Mouse (Mus musculus) hindbrain, postnatal 0 days (tissue): ENCODE measurements around the gene Gpr26. TPM values are rescaled to one million over a fixed set of nuclear protein-coding genes. Genes with fewer than 3 reads are reported as not detected.
A peak's percentile ranks its signal among the peaks of the same experiment; 100 is the strongest.

Source experiments
- ATAC-seq: fragments of 200-750 bp; cut with Nextera tagmentation; 2 replicates; pipeline ENCODE4 v1.8.0; 2017; ENCODE audit warnings: mild to moderate bottlenecking, moderate TSS enrichment, moderate library complexity
- DNase-seq: peaks from one replicate; pipeline ENCODE4 v3.0.0-alpha.2; 2015; ENCODE audit warnings: low spot score
- H3K27ac ChIP-seq: fragments of 300-500 bp; sonication (generic); 2 replicates; pipeline ENCODE4 v1.5.1; 2014; ENCODE audit warnings: mild to moderate bottlenecking
- H3K27me3 ChIP-seq: fragments of 300-500 bp; sonication (generic); 2 replicates; pipeline ENCODE4 v1.6.1; 2014; ENCODE audit warnings: low read length, mixed read lengths; ENCODE audit not compliant: insufficient read depth
- H3K36me3 ChIP-seq: fragments of 300-500 bp; sonication (generic); 2 replicates; pipeline ENCODE4 v1.6.1; 2014; ENCODE audit warnings: low read length, mixed read lengths; ENCODE audit not compliant: insufficient read depth
- H3K4me1 ChIP-seq: fragments of 300-500 bp; sonication (generic); 2 replicates; pipeline ENCODE4 v1.6.1; 2014; ENCODE audit warnings: antibody characterized with exemption, low read length, mixed read lengths; ENCODE audit not compliant: insufficient read depth
- H3K4me2 ChIP-seq: fragments of 300-500 bp; sonication (generic); 2 replicates; pipeline ENCODE4 v1.6.1; 2014; ENCODE audit warnings: low read depth, mild to moderate bottlenecking, low read length, moderate library complexity, mixed read lengths
- H3K4me3 ChIP-seq: fragments of 300-500 bp; sonication (generic); 2 replicates; pipeline ENCODE4 v1.5.1; 2014; ENCODE audit warnings: low read length
- H3K9ac ChIP-seq: fragments of 300-500 bp; sonication (generic); replicated peaks from 2 replicates; pipeline ENCODE4 v1.6.1; 2014; ENCODE audit warnings: mild to moderate bottlenecking, low read length, moderate library complexity, mixed read lengths
- H3K9me3 ChIP-seq: fragments of 300-500 bp; sonication (generic); 2 replicates; pipeline ENCODE4 v1.6.1; 2016; ENCODE audit warnings: low read length, mixed read lengths
- CTCF ChIP-seq: IDR thresholded peaks from 2 replicates; pipeline ENCODE4 v1.5.1; 2016; ENCODE audit warnings: antibody characterized with exemption, control low read depth, low read depth
- WGBS: fragments of 180-500 bp; shearing (Covaris S2); extraction: QIAGEN DNeasy Blood & Tissue Kit; methylation state at CpG from one replicate; pipeline ENCODE4 v1.1.7; 2014; 5-methylcytosine and 5-hydroxymethylcytosine counted together
- polyA plus RNA-seq: library from polyadenylated mRNA; unstranded; fragments of >200 nt; fragmentation: Nextera tagmentation; extraction: Ambion mirVana; gene quantifications from 2 replicates; pipeline ENCODE4 v1.2.1, GENCODE M21; 2015
- total RNA-seq: library from RNA; depleted of rRNA; stranded (reverse); fragments of >200 nt; gene quantifications from 2 replicates; pipeline ENCODE4 v1.2.3, GENCODE M21; 2014

Gpr26 gene
- total and polyA plus RNA-seq, 2 experiments from 2014 or later, result 1.8 to 22.8 TPM

- Histone ChIP-seq H3K4me2 (no peak overlapping the region), H3K36me3 (no peaks in the 10 kb centered on the region), H3K27ac (no peak overlapping the region), H3K27me3 (no peaks in the 10 kb centered on the region), H3K9me3 (no peaks in the 10 kb centered on the region), H3K4me1 (no peaks in the 10 kb centered on the region), H3K4me3 (no peak overlapping the region), H3K9ac (no peak overlapping the region)
- DNase-seq (no peak), ATAC-seq (no peak)
- 66% methylated on average over 3 of the region's 3 CpGs for WGBS
- no peak for TF ChIP-seq CTCF
Observed at GRCm38 (mm10) chr7:131992873-131993272, 26.6 kb downstream of the Gpr26 start.

- Histone ChIP-seq H3K9ac (no peak overlapping the region), H3K4me2 (no peak overlapping the region), H3K27ac (no peak overlapping the region), H3K9me3 (no peaks in the 10 kb centered on the region), H3K27me3 (no peaks in the 10 kb centered on the region), H3K36me3 (no peaks in the 10 kb centered on the region), H3K4me3 (no peak overlapping the region), H3K4me1 (no peaks in the 10 kb centered on the region)
- WGBS, result 69% methylated on average over 14 of the region's 14 CpGs
- TF ChIP-seq CTCF, result no peak
- DNase-seq, result no peak
- ATAC-seq, result no peak
Observed at GRCm38 (mm10) chr7:132005996-132006696, 39.9 kb downstream of the Gpr26 start.

GRCm38 (mm10) chr7:132009002-132009401, 42.7 kb downstream of the Gpr26 start:
- Histone ChIP-seq H3K9ac (no peak overlapping the region), H3K27ac (no peak overlapping the region), H3K4me1 (peaks cover 8% of the 10 kb centered on the region; the same call in 1 of the 2 replicates), H3K9me3 (no peaks in the 10 kb centered on the region), H3K4me2 (no peak overlapping the region), H3K4me3 (no peak overlapping the region), H3K36me3 (no peaks in the 10 kb centered on the region), H3K27me3 (no peaks in the 10 kb centered on the region)
- no peak for TF ChIP-seq CTCF
- DNase-seq (no peak), ATAC-seq (no peak)
- 85% methylated on average over 7 of the region's 7 CpGs for WGBS

GRCm38 (mm10) chr7:132012969-132013679, 46.9 kb downstream of the Gpr26 start:
- Histone ChIP-seq H3K4me3 (no peak overlapping the region), H3K4me1 (peaks cover 8% of the 10 kb centered on the region; the same call in 1 of the 2 replicates), H3K9me3 (no peaks in the 10 kb centered on the region), H3K27me3 (no peaks in the 10 kb centered on the region), H3K36me3 (no peaks in the 10 kb centered on the region), H3K9ac (no peak overlapping the region), H3K4me2 (no peak overlapping the region), H3K27ac (peak overlapping the region; percentile 48; the same call in 1 of the 2 replicates)
- no peak for TF ChIP-seq CTCF
- DNase-seq (peak; percentile 91), ATAC-seq (peak; percentile 91)
- 9% methylated on average over 1 of the region's 1 CpGs for WGBS

- TF ChIP-seq CTCF, result no peak
- Histone ChIP-seq H3K4me3 (no peak overlapping the region), H3K27me3 (no peaks in the 10 kb centered on the region), H3K9ac (no peak overlapping the region), H3K9me3 (no peaks in the 10 kb centered on the region), H3K4me2 (no peak overlapping the region), H3K4me1 (peaks cover 8% of the 10 kb centered on the region; the same call in 1 of the 2 replicates), H3K36me3 (no peaks in the 10 kb centered on the region), H3K27ac (no peak overlapping the region)
- WGBS, result 74% methylated on average over 5 of the region's 5 CpGs
- DNase-seq (no peak), ATAC-seq (no peak)
Observed at GRCm38 (mm10) chr7:132013970-132014369, 47.7 kb downstream of the Gpr26 start.

- DNase-seq (no peak), ATAC-seq (no peak)
- peaks cover 8% of the 10 kb centered on the region; the same call in 1 of the 2 replicates for H3K4me1 ChIP-seq
- no peaks in the 10 kb centered on the region for H3K36me3 ChIP-seq
- no peaks in the 10 kb centered on the region for H3K27me3 ChIP-seq
- no peak for TF ChIP-seq CTCF
- WGBS, result 28% methylated on average over 3 of the region's 3 CpGs
- no peak overlapping the region for H3K27ac ChIP-seq
- no peak overlapping the region for H3K9ac ChIP-seq
- no peak overlapping the region for H3K4me3 ChIP-seq
- no peaks in the 10 kb centered on the region for H3K9me3 ChIP-seq
- no peak overlapping the region for H3K4me2 ChIP-seq
Observed at GRCm38 (mm10) chr7:132015193-132015592, 48.9 kb downstream of the Gpr26 start.

- TF ChIP-seq CTCF, result no peak
- Histone ChIP-seq H3K27ac (no peak overlapping the region), H3K9me3 (no peaks in the 10 kb centered on the region), H3K4me2 (no peak overlapping the region), H3K4me1 (peaks cover 8% of the 10 kb centered on the region; the same call in 1 of the 2 replicates), H3K4me3 (no peak overlapping the region), H3K9ac (no peak overlapping the region), H3K36me3 (no peaks in the 10 kb centered on the region), H3K27me3 (no peaks in the 10 kb centered on the region)
- 71% methylated on average over 3 of the region's 3 CpGs for WGBS
- no peak for DNase-seq
- ATAC-seq, result no peak
Observed at GRCm38 (mm10) chr7:132015933-132016332, 49.7 kb downstream of the Gpr26 start.
